Mouse (Mus musculus) lung, embryonic 16.5 days (tissue): Measurements from ENCODE around the gene Fbxo24. TPM values are rescaled to one million over a fixed set of nuclear protein-coding genes. Genes with fewer than 3 reads are reported as not detected.

Experiments
- ATAC-seq: fragments of 200-750 bp; cut with Nextera tagmentation; 2 replicates; pipeline ENCODE4 v1.8.0; 2017; ENCODE audit warnings: low read depth, mild to moderate bottlenecking, moderate library complexity
- H3K27ac ChIP-seq: fragments of 300-500 bp; sonication (generic); 2 replicates; pipeline ENCODE4 v1.5.1; 2014; ENCODE audit warnings: mild to moderate bottlenecking, control low read depth, low read length
- H3K27me3 ChIP-seq: fragments of 300-500 bp; sonication (generic); 2 replicates; pipeline ENCODE4 v1.6.1; 2014; ENCODE audit warnings: low read depth, low read length, mixed read lengths; ENCODE audit not compliant: control insufficient read depth, insufficient read depth
- H3K36me3 ChIP-seq: fragments of 300-500 bp; sonication (generic); 2 replicates; pipeline ENCODE4 v1.6.1; 2014; ENCODE audit warnings: low read length; ENCODE audit not compliant: control insufficient read depth, insufficient read depth
- H3K4me1 ChIP-seq: fragments of 300-500 bp; sonication (generic); replicated peaks from 2 replicates; pipeline ENCODE4 v1.6.1; 2014; ENCODE audit warnings: low read length, mixed read lengths; ENCODE audit not compliant: control insufficient read depth, insufficient read depth
- H3K4me2 ChIP-seq: fragments of 300-500 bp; sonication (generic); 2 replicates; pipeline ENCODE4 v1.6.1; 2014; ENCODE audit warnings: low read depth, low read length, control low read depth
- H3K4me3 ChIP-seq: fragments of 300-500 bp; sonication (generic); 2 replicates; pipeline ENCODE4 v1.5.1; 2014; ENCODE audit warnings: mild to moderate bottlenecking, low read length, control low read depth
- H3K9ac ChIP-seq: fragments of 300-500 bp; sonication (generic); 2 replicates; pipeline ENCODE4 v1.6.1; 2014; ENCODE audit warnings: low read length, control low read depth
- H3K9me3 ChIP-seq: fragments of 300-500 bp; sonication (generic); 2 replicates; pipeline ENCODE4 v1.6.1; 2016; ENCODE audit warnings: low read length; ENCODE audit not compliant: control insufficient read depth
- WGBS: fragments of 180-500 bp; shearing (Covaris S2); extraction: QIAGEN DNeasy Blood & Tissue Kit; methylation state at CpG from one replicate; pipeline ENCODE4 v1.1.7; 2014; 5-methylcytosine and 5-hydroxymethylcytosine counted together
- polyA plus RNA-seq: library from polyadenylated mRNA; unstranded; fragments of >200 nt; fragmentation: Nextera tagmentation; extraction: Ambion mirVana; gene quantifications from 2 replicates; pipeline ENCODE4 v1.2.1, GENCODE M21; 2015

Gene Fbxo24
- polyA plus RNA-seq, 1 experiment from 2014 or later = 0.15 TPM

DNA sequence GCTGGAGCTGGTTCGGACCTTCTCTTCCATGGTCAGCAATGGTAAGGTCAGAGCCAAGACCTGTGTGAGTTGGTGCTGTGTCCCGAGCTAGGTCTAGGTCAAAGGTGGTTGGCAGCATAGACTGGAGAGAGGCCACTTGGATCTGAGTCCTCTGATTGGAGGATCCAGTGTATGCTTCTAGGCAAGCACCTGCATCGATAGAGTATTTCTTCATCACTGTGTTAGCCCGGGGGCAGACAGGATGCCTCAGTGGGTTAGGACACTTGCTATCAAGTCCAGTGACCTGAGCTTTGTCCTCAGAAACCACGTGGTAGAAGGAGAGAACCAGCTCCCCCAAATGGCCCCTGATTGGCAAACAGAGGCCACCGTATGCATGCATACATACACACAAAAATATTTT, 48.6 kb downstream of the Fbxo24 start:
- Histone ChIP-seq H3K4me3 (no peak overlapping the region), H3K9ac (no peak overlapping the region), H3K27ac (no peak overlapping the region), H3K9me3 (no peaks in the 10 kb centered on the region), H3K27me3 (peaks cover 3% of the 10 kb centered on the region; the same call in 1 of the 2 replicates), H3K4me2 (no peak overlapping the region), H3K4me1 (peaks cover 6% of the 10 kb centered on the region; the same call in 1 of the 2 replicates), H3K36me3 (no peaks in the 10 kb centered on the region)
- no peak for ATAC-seq
- WGBS = 74% methylated on average over 6 of the region's 6 CpGs

DNA sequence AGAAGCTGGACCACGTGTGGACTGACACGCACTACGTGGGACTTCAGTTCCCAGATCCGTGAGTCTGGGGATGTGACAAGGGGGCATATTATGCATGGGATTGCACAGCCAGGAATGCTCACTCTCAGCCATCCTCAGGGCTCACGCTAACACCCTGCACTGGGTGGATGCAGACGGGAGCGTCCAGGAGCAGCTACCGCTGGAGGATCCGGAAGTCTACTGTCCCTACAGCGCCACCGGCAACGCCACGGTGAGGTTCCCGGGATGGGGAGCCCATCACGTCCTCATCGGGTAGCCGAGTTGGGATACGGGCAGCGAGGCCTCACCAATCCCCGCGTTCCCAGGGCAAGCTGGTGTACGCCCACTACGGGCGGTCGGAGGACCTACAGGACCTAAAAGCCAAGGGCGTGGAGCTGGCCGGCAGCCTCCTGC, 54.3 kb downstream of the Fbxo24 start:
- Histone ChIP-seq H3K27me3 (peaks cover 5% of the 10 kb centered on the region), H3K9ac (0 out of 2 replicates have a peak overlapping the region, but pooled peaks have one; percentile 2), H3K4me2 (peak overlapping the region; percentile 46), H3K27ac (no peak overlapping the region), H3K9me3 (no peaks in the 10 kb centered on the region), H3K4me3 (peak overlapping the region; percentile 20), H3K36me3 (no peaks in the 10 kb centered on the region), H3K4me1 (0 out of 2 replicates have a peak, but pooled peaks cover 3% of the 10 kb centered on the region)
- ATAC-seq = no peak
- 9% methylated on average over 27 of the region's 27 CpGs for WGBS

DNA sequence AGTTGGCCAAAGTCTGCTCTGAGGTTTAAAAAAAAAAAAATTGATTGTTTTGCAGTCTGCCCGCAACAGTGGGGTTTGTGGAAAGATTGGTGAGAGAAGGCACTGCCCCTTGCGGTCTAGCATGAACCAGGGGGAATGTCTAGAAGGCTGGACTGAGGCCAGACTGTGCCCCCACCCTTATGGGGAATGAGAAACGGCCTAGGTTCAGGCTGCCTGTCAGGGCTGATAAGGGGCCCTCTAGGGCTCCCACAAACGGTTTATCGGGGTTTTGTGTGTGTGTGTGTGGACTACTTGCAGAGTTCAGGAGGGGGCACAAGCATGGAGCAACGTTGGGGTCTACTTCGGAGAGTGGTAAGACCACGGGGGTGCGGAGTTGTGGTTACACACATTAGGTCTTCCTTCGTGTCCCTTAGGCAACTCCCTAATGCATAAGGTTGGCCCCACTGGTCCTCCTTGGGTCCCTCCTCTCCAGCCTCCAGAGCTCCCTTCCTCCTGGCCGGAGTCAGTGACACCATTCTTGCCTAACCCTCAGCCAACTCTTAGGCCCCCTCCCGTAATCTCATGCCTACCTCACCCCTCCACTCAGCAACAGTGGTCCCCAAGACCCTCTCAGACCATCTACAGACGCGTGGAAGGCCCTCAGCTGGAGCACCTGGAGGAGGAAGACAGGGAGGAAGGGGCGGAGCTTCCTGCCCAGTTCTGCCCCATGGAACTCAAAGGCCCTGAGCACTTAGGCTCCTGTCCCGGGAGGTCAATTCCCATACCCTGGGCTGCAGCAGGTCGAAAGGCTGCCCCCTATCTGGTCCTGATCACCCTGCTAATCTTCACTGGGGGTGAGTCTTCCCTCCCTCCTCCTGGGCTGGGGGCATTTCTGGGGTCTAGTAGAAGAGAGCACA, 57.9 kb downstream of the Fbxo24 start:
- H3K4me1 ChIP-seq = peaks cover 5% of the 10 kb centered on the region; the same call in 1 of the 2 replicates
- no peak overlapping the region for H3K4me2 ChIP-seq
- peak; percentile 21; the same call in 1 of the 2 replicates for ATAC-seq
- H3K4me3 ChIP-seq = no peak overlapping the region
- 72% methylated on average over 17 of the region's 17 CpGs for WGBS
- no peak overlapping the region for H3K9ac ChIP-seq
- H3K27me3 ChIP-seq = peaks cover 5% of the 10 kb centered on the region
- H3K27ac ChIP-seq = no peak overlapping the region
- no peaks in the 10 kb centered on the region for H3K9me3 ChIP-seq
- no peaks in the 10 kb centered on the region for H3K36me3 ChIP-seq

DNA sequence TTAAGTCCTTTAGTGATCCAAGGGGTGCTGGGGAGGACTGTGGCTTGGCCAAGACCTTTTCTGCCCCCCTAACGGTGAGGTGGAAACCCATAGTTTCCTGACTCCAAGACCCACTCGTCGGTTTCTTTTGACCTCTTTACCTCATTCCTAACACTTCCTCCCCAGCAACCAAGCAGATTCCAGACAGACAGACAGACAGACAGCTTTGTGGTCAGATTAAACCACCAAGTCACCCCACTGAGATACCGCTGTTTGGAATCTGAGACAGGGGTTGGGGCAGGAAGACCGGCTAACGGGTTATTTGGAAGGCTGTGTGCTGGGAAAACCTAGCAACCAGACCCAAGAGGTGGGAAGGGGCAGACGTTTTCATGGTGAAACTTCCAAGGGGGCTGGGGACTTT, 58.6 kb downstream of the Fbxo24 start:
- Histone ChIP-seq H3K4me2 (no peak overlapping the region), H3K27ac (no peak overlapping the region), H3K9ac (no peak overlapping the region), H3K36me3 (no peaks in the 10 kb centered on the region), H3K4me3 (no peak overlapping the region), H3K27me3 (peaks cover 5% of the 10 kb centered on the region), H3K4me1 (peaks cover 5% of the 10 kb centered on the region; the same call in 1 of the 2 replicates), H3K9me3 (no peaks in the 10 kb centered on the region)
- no peak for ATAC-seq
- 38% methylated on average over 7 of the region's 7 CpGs for WGBS

DNA sequence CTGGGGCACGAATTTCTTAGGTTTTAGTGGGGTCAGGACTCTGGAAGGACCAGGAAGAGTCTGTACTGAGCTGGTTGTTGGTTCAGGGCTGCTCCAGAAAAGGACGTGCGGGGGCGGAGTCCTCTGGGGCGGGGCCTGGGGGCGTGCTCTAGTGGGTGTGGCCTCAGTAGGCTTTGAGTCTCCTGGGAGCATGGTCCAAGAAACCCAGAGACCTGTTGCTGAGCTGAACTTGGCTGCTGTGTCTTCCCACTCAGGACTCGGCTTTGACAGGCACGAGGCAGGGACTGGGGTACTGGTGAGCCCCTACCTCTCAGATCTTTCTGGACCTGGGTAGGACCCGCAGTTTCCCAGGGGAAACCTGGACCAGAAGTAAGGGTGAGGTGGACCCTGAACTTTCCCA, 59.1 kb downstream of the Fbxo24 start, which contains the start of gene Tfr2:
Gene Tfr2 (plus strand): TSS at position 176 of the 400 bp plus-strand sequence.
- Histone ChIP-seq H3K4me1 (peaks cover 5% of the 10 kb centered on the region; the same call in 1 of the 2 replicates), H3K4me2 (peak within 1 kb of the TSS; percentile 13; the same call in 1 of the 2 replicates), H3K4me3 (no peak within 1 kb of the TSS), H3K9ac (no peak within 1 kb of the TSS), H3K27ac (no peak within 1 kb of the TSS), H3K9me3 (no peaks in the 10 kb centered on the region), H3K27me3 (peaks cover 5% of the 10 kb centered on the region), H3K36me3 (no peaks in the 10 kb centered on the region)
- peak; percentile 83 for ATAC-seq
- whole genome bisulfite sequencing = 19% methylated on average over 9 of the region's 9 CpGs

DNA sequence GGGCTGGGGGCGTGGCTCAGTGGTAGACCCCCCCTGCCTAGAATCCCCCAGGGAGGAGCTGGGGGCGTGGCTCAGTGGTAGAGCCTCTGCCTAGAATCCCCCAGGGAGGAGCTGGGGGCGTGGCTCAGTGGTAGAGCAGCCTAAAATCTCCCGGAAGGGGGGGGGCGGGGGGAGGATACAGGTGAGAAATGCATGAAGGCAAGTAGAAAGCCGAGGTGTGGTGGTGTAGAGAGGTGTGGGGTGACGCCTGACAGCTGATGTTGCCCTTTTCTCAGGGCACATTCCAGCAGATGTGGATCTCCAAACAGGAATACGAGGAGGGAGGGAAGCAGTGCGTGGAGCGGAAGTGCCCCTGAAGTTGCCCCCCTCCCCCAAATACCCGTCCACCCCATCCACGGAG, 59.8 kb downstream of the Fbxo24 start:
- Histone ChIP-seq H3K4me2 (peak overlapping the region; percentile 13; the same call in 1 of the 2 replicates), H3K27ac (no peak overlapping the region), H3K27me3 (peaks cover 2% of the 10 kb centered on the region; the same call in 1 of the 2 replicates), H3K9me3 (no peaks in the 10 kb centered on the region), H3K9ac (no peak overlapping the region), H3K4me3 (no peak overlapping the region), H3K36me3 (no peaks in the 10 kb centered on the region), H3K4me1 (peaks cover 2% of the 10 kb centered on the region; the same call in 1 of the 2 replicates)
- WGBS = 58% methylated on average over 12 of the region's 12 CpGs
- no peak for ATAC-seq

DNA sequence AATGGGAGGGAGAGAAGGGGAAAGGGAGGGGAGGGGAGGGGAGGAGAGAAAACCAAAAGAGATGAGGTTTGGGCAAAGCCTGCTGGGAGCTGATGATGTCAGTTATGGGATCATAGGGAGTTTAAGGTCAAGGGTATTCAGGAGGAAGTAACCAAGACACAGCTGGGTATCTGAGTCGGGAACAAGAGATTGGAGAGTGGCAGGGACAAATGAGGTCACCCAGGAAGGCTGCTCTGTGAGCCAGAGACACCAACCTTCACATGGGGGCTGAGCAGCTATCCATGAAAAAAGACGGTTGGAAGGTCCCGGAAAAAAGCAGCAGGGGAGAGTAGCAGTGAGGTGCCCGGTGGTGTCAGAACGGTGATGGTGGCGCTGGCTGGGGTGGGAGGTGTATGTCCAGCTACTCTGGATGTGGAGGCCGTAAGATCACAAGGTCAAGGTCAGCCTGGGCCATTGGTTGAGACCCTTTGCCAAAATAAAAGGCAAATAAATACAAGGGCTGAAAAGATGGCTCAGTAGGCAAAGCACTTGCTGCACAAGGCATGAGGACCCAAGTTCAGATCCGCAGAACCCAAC, 60.5 kb downstream of the Fbxo24 start:
- H3K36me3 ChIP-seq = no peaks in the 10 kb centered on the region
- no peak overlapping the region for H3K4me3 ChIP-seq
- no peak overlapping the region for H3K9ac ChIP-seq
- no peaks in the 10 kb centered on the region for H3K27me3 ChIP-seq
- ATAC-seq = no peak
- 80% methylated on average over 8 of the region's 8 CpGs for WGBS
- no peaks in the 10 kb centered on the region for H3K9me3 ChIP-seq
- no peak overlapping the region for H3K4me2 ChIP-seq
- peaks cover 2% of the 10 kb centered on the region; the same call in 1 of the 2 replicates for H3K4me1 ChIP-seq
- no peak overlapping the region for H3K27ac ChIP-seq

DNA sequence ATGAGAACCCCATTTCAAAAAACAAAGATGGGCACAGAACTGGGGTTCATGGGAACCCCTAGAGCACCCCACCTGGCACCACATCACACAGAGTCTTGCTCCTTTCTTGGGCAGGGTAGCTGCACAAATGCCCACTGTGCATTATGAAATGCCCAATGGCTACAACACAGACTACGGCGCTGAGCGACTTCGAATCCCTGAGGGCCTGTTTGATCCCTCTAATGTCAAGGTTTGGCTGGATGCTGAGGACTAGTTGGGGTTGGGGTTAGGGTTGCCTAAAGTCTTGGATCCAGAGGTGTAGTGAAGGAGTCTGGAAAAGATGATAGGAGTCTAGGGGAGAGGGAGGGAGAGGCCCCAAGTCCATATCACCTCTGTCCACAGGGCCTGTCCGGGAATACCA, 62.4 kb downstream of the Fbxo24 start:
- 89% methylated on average over 5 of the region's 5 CpGs for WGBS

DNA sequence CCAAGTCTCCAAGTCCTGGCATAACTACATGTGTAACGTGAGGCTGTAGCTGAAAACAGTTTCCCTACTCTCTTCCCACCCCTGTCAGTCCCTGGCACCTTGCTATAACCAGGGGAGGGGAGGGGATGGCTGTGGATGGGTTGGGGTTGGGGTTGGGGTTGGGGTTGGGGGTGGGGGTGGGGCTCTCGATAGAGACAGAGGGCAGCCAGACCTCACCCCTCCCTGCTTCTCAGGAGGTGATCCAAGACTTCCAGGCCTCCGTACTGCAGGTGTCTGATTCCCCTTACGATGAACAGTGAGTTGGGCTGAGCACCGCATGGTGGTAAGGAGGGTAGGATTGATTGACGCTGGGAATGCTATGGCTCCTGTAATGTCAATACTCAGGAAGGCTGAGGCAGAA, 63.1 kb downstream of the Fbxo24 start:
- Histone ChIP-seq H3K4me2 (no peak overlapping the region), H3K36me3 (no peaks in the 10 kb centered on the region), H3K9ac (no peak overlapping the region), H3K27me3 (no peaks in the 10 kb centered on the region), H3K4me3 (no peak overlapping the region), H3K27ac (no peak overlapping the region), H3K4me1 (peaks cover 2% of the 10 kb centered on the region; the same call in 1 of the 2 replicates), H3K9me3 (no peaks in the 10 kb centered on the region)
- ATAC-seq = no peak
- 60% methylated on average over 6 of the region's 6 CpGs for WGBS

More for the DNA sequence above, 62.4 kb downstream of the Fbxo24 start:
- peaks cover 2% of the 10 kb centered on the region; the same call in 1 of the 2 replicates for H3K4me1 ChIP-seq
- no peak overlapping the region for H3K9ac ChIP-seq
- ATAC-seq = no peak
- H3K36me3 ChIP-seq = no peaks in the 10 kb centered on the region
- H3K27me3 ChIP-seq = no peaks in the 10 kb centered on the region
- no peak overlapping the region for H3K4me3 ChIP-seq
- H3K27ac ChIP-seq = no peak overlapping the region
- no peaks in the 10 kb centered on the region for H3K9me3 ChIP-seq
- no peak overlapping the region for H3K4me2 ChIP-seq
